In the genomic region with DNA sequence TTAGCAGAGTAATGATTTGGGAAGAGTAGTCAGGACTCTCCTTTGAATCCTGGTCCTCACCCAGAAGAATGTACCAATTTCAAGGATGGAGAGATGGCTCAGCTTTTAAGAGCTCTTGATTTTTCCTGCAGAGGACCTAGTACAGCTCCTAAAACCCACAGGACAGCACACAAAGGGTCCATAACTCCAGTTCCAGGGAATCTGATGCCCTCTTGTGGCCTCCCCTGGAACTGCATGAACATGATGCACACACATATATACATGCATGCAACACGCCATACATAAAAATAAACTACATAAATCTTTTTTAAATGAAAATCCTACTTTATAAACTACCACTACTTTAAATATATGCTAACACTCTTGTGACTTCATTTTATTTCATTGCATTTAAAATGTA, we compare ENCODE assay signal across 9 mouse cellular contexts.
DNase-seq lines count a peak whose midpoint lies in the region; ATAC-seq and TF ChIP-seq lines count a peak whose summit lies in the region.
"Had no signal": no experiment of that assay in that cellular context is flagged by ENCODE, and none has a peak within 500 bp of the region (broad histone marks: within the 10 kb centered on the region; RNA-seq: fewer than 3 reads in every experiment).

No protein-coding gene starts in this region.

- 89% methylated on average over 1 of the region's 1 CpGs for WGBS in thymus, adult 2 months
- WGBS in kidney, embryonic 15.5 days = 65% methylated on average over 1 of the region's 1 CpGs
- 11% methylated on average over 1 of the region's 1 CpGs for WGBS in liver, embryonic 13.5 days (ENCODE audit: insufficient replicate concordance)
- WGBS in neural tube, embryonic 13.5 days = 49% methylated on average over 1 of the region's 1 CpGs

- H3K9ac ChIP-seq in kidney, embryonic 15.5 days = no peak overlapping the region
- no peak overlapping the region for H3K9ac ChIP-seq in liver, embryonic 13.5 days
- H3K9ac ChIP-seq in neural tube, embryonic 13.5 days = no peak overlapping the region

- H3K36me3 ChIP-seq in thymus, adult 2 months (ENCODE audit: control insufficient read depth, insufficient read depth, low read length) = no peaks in the 10 kb centered on the region
- no peaks in the 10 kb centered on the region for H3K36me3 ChIP-seq in kidney, embryonic 15.5 days
- H3K36me3 ChIP-seq in liver, embryonic 13.5 days = no peaks in the 10 kb centered on the region
- no peaks in the 10 kb centered on the region for H3K36me3 ChIP-seq in neural tube, embryonic 13.5 days
- H3K36me3 ChIP-seq: heart, embryonic 13.5 days had no signal

- peak; percentile 59 for DNase-seq in thymus, adult 2 months
- DNase-seq in thymus, adult 18-20 months = no peak
- DNase-seq in c-Kit-positive CD71-positive TER-119-positive erythroid progenitor cells, embryonic 14.5 days (ENCODE audit: low spot score) = peak; percentile 84
- peak; percentile 46 to 72 for DNase-seq in frontal cortex, postnatal 14 days (ENCODE audit: low spot score in 2 of 2)
- peak; percentile 58 for DNase-seq in liver, embryonic 13.5 days
- no peak for DNase-seq in Muller cell, postnatal 12 days (ENCODE audit: inconsistent ontology term)

- TF ChIP-seq POLR2A in thymus, adult 2 months (IDR thresholded peaks at IDR 0.05; ENCODE audit: control insufficient read depth, extremely low read depth, insufficient read depth, low read length, poor library complexity) = no peak

- no peak for TF ChIP-seq CTCF in thymus, adult 2 months (IDR thresholded peaks at IDR 0.05; ENCODE audit: borderline replicate concordance, control insufficient read depth, extremely low read depth, insufficient read depth, low read length, poor library complexity)

- peaks cover 6% of the 10 kb centered on the region for H3K4me1 ChIP-seq in thymus, adult 2 months (replicated peaks; ENCODE audit: control insufficient read depth, insufficient read depth, low read length)
- peaks cover 20% of the 10 kb centered on the region for H3K4me1 ChIP-seq in kidney, embryonic 15.5 days
- H3K4me1 ChIP-seq in liver, embryonic 13.5 days (replicated peaks) = peaks cover 59% of the 10 kb centered on the region
- peaks cover 10% of the 10 kb centered on the region; the same call in 1 of the 2 replicates for H3K4me1 ChIP-seq in neural tube, embryonic 13.5 days (replicated peaks)

- no peak overlapping the region for H3K4me3 ChIP-seq in thymus, adult 2 months (ENCODE audit: control insufficient read depth, insufficient read depth, low read length)
- no peak overlapping the region for H3K4me3 ChIP-seq in kidney, embryonic 15.5 days (replicated peaks)
- no peak overlapping the region for H3K4me3 ChIP-seq in liver, embryonic 13.5 days (replicated peaks)
- H3K4me3 ChIP-seq in neural tube, embryonic 13.5 days = no peak overlapping the region
- H3K4me3 ChIP-seq: heart, embryonic 13.5 days had no signal

- ATAC-seq in kidney, embryonic 15.5 days (replicated peaks; ENCODE audit: low FRiP score) = peak; percentile 70
- peak; percentile 53; the same call in 1 of the 2 replicates for ATAC-seq in liver, embryonic 13.5 days (ENCODE audit: low read depth)
- peak; percentile 60 for ATAC-seq in neural tube, embryonic 13.5 days (ENCODE audit: low read depth)

- no peaks in the 10 kb centered on the region for H3K27me3 ChIP-seq in thymus, adult 2 months (ENCODE audit: control insufficient read depth, insufficient read depth, low read length)
- no peaks in the 10 kb centered on the region for H3K27me3 ChIP-seq in kidney, embryonic 15.5 days
- no peaks in the 10 kb centered on the region for H3K27me3 ChIP-seq in liver, embryonic 13.5 days
- no peaks in the 10 kb centered on the region for H3K27me3 ChIP-seq in neural tube, embryonic 13.5 days
- H3K27me3 ChIP-seq: heart, embryonic 13.5 days had no signal

- H3K27ac ChIP-seq in thymus, adult 2 months (ENCODE audit: control insufficient read depth, insufficient read depth, low read length) = no peak overlapping the region
- no peak overlapping the region for H3K27ac ChIP-seq in kidney, embryonic 15.5 days
- H3K27ac ChIP-seq in liver, embryonic 13.5 days = no peak overlapping the region; the same call in 1 of the 2 replicates
- no peak overlapping the region for H3K27ac ChIP-seq in neural tube, embryonic 13.5 days (replicated peaks)
- H3K27ac ChIP-seq: heart, embryonic 13.5 days had no signal

- no peaks in the 10 kb centered on the region for H3K9me3 ChIP-seq in kidney, embryonic 15.5 days (replicated peaks)
- H3K9me3 ChIP-seq in liver, embryonic 13.5 days (replicated peaks) = no peaks in the 10 kb centered on the region
- no peaks in the 10 kb centered on the region for H3K9me3 ChIP-seq in neural tube, embryonic 13.5 days
- H3K9me3 ChIP-seq: heart, embryonic 13.5 days had no signal

- H3K4me2 ChIP-seq in kidney, embryonic 15.5 days = no peak overlapping the region
- no peak overlapping the region for H3K4me2 ChIP-seq in liver, embryonic 13.5 days
- no peak overlapping the region for H3K4me2 ChIP-seq in neural tube, embryonic 13.5 days
- H3K4me2 ChIP-seq: heart, embryonic 13.5 days had no signal

Comparison
In these comparisons a context has a peak if more than half of its experiments do, and no peak if none do; other contexts are left out.
1. DNase-seq: peak in thymus, adult 2 months (single experiment), c-Kit-positive CD71-positive TER-119-positive erythroid progenitor cells, embryonic 14.5 days (single experiment), frontal cortex, postnatal 14 days (2 of 2) and liver, embryonic 13.5 days (single experiment); none in thymus, adult 18-20 months (0 of 2) and Muller cell, postnatal 12 days (single experiment).
2. Peak in every context shown above with its lines, with median percentiles within 50 percentile points of each other: ATAC-seq.